Mouse (Mus musculus): ENCODE results near the gene Tph2. TPM values are rescaled to one million over a fixed set of nuclear protein-coding genes. Genes with fewer than 3 reads are reported as not detected.

Gene Tph2
- total RNA-seq, 2 experiments from 2014 or later, result not detected

DNA sequence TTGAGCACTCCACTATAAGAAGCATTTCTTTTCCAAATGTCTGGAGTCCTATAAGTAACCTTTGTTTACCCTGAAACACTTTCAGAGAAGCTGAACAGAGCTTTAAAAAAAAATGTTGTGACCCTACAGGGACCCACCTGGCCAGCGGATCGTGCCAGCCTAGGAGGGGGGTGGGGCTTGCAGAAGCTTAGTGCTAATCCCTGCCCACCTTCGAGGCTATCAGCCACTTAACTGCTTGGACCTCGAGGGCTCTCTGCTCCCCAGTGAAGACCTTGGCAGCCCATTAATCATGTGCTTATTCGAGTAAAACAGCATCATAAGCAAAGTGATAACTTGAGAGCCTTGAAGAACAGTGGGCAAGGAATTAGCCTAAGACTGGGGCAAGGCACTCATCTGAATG is 40.3 kb downstream of the Tph2 start:
- DNase-seq, result no peak
- intact Hi-C loops (cut with DNase I), result loop anchor here (10.0 kb wide), 1 partner anchor 130 kb away; no protein-coding TSS in a partner anchor

DNA sequence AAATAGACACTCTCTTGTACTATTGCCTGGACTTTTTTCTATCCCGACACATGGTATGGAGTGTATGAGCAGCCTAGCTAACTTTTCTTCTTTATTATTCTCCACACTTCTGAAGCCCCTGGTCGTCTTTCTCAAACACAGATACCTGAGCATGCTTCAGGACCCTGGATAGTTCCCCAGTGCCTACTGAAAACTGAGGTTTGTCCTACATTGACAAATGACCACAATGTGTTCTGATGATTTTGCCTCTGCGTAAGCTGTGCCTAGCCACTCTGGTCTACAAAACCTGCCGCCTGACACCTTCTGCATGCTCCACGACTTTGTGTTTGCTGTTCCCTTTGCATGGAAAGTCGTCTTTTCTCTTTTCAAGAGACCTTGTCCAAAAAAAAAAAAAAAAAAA is 41.2 kb downstream of the Tph2 start:
- intact Hi-C loops (cut with DNase I), result loop anchor here (10.0 kb wide), 1 partner anchor 129 kb away; no protein-coding TSS in a partner anchor
- DNase-seq, result no peak

DNA sequence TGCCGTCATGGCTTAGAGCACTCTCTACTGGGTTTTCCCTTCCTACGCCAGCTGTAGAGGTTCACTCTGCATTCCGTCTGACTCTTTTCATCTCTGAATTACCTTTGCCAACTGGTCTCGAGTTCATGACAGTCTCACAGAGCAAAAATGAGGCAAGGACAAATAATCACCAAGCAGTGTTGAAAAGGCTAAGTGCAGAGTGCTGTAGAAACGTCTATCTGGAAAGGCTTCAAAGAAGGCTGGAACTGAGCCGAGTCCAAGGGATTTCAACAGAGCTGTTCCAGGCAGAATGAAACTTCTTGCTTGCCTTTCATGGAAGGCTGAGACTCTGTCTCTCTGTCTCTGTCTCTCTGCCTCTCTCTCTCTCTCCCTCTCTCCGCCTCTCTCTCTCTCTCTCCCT is 47.8 kb downstream of the Tph2 start:
- intact Hi-C loops (cut with DNase I), result no loop called here
- DNase-seq, result no peak

DNA sequence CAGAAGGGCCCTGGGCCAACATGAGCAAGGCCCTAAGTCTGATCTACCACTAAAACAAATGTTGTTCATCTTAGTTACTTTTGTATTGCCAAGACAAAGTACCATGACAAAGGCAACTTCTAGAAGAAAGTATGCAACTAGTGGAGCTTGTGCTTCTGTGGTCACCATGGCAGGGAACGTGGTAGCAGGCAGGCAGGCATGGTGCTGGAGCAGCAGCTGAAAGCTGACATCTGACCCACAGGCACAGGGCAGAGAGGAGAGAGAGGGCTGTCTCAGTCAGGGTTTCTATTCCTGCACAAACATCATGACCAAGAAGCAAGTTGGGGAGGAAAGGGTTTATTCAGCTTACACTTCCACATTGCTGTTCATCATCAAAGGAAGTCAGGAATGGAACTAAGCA is 56.9 kb downstream of the Tph2 start:
- no peak for DNase-seq
- intact Hi-C loops (cut with DNase I), result no loop called here

DNA sequence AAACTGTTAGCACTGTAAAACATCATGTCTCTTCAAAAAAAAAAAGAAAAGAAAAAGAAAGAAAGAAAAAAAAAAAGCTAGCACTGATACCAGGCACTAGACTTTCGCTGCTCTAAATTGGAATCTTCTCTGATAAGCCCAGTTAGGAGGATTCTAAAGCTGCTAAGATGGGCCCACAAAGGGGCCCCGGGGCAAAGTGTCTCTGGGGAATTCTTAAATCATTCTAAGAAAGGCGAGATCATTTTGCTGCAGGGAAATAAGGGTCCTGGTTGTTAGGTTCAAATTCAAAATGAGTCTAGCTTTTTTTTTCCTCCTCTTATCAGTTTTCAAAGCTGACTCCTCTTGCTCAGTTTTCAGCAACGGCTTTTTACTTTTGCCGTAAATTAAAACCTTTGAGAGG is 59.3 kb downstream of the Tph2 start:
- no peak for DNase-seq
- intact Hi-C loops (cut with DNase I), result no loop called here

DNA sequence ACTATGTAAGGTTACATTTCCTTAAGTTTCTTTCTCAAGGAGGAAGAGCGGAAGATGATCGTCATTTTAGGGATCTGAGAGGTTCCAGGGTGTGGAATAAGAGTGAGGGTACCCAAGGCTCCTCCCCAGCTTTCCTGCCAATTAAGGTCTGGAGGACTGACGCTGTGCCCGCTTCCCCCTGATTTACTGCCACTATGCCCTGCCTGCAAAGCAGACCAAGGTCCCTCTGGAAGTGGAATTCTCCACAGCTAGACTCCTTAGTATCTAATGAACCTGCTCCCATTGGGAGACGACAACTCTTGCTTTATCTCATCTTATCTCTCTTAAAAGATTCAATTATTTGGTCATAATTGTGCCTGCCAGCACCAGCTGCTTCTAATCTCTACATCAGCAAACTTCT is 59.8 kb downstream of the Tph2 start:
- intact Hi-C loops (cut with DNase I), result no loop called here
- no peak for DNase-seq

DNA sequence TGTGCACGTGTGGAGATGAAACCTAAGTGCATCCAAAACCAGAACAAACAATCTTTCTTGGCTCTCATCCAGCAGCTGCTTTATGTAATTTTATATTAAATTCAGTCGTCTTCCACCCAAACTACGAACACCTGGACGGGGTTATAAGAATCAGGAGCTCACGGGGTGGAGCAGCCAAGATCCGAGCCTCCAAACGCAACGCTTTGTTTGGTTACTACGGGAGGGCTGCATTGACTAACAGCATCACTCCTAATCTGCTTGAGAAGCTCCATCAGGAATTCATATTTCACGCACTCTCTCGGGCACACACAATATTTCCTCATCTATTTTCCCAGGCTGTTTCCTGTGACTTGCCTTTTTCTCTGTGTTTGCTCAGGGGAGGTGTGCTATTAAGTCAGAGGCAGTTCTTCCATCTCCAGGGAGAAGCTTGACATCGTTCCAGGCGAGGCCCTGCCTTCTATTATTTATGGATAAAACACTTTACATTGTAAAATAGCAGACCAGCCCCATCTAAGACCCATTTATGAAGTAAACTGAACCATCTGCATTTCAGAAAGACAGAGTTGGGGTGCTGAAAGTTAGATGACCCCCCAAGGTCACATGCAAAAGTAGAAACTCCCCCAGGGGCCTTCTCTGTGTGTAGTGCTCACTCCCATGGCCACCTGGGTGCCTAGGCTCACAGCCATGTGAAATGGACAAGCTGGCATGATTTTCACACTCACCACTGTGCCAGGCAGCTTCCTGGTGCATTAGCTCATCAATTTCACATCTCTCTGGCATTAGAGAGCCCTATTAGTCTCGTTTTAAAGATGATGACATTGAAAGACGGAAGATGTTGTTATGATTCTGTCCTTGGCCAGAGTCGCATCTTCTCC is 76.9 kb downstream of the Tph2 start:
- intact Hi-C loops (cut with DNase I), result no loop called here
- no peak for DNase-seq

DNA sequence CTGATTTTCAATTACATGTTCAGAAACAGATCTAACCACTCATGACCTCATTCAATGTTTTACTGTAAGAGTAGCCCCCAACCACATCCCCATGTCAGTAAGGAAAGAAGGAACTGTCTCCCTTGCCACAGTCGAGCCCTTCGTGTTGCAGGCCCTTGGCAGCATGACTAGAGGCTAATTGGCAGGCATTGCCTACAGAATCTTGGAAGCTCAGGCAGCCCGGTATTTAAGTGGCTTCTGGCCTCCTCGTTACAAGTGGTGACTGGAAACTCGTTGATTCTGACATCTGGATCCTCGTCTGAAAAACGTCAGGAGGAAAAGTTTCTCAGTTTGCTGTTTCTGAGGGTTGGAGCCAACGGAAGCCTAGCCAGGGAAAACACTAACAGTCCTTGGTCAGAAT is 80.6 kb downstream of the Tph2 start:
- DNase-seq, result no peak

DNA sequence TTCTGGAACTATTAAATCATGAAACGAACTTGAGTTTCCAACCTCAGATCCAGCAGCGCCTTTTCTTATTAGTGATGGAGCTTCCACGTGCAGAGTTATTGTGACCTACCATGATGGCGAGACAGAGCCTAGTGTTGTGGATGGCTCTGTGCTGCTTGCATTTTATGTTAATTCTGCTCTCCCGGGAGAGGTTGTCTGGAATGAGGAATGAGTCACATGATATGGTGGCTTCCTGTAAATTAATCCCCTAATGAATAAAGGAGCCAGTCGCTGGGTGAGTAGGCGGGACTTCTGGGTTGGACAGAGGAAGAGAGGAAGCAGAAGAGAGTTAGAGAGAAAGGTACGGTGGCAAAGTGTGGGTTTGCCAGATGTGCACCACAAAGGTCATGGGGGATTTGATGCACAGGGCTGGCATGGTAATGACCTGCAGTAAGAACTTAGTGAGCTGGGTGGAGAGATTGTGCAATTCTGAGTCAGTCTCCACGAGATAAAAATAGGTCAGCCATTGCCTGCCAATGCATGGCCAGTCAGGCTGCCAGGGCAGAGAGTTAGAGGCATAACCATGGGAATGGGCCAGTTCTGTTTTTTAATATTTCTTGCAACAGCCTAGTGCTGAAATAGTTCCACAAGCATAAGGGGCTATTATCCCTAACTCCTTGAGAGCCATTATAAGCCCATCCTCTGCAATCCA is 84.8 kb downstream of the Tph2 start:
- intact Hi-C loops (cut with DNase I), result no loop called here
- DNase-seq, result no peak

More for the DNA sequence above, 80.6 kb downstream of the Tph2 start:
- intact Hi-C loops (cut with DNase I), result no loop called here

DNA sequence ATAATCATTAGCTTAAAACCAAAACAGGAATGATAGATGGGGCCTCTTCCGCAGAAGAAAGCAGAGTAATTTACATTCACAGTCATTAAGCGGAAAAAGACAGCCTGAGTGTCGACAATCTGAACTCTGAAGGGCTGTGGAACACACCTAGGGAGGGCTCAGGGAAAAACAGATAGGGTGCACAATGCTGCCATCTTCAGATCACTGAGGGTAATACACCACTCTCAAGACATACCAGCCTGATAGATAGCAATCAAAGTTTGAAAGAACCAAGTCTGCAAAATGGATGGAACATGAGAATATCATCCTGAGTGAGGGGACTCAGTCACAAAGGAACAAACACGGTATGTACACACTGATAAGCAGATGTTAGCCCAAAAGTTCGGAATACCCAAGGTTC is 87.7 kb downstream of the Tph2 start:
- no peak for DNase-seq
- intact Hi-C loops (cut with DNase I), result no loop called here

DNA sequence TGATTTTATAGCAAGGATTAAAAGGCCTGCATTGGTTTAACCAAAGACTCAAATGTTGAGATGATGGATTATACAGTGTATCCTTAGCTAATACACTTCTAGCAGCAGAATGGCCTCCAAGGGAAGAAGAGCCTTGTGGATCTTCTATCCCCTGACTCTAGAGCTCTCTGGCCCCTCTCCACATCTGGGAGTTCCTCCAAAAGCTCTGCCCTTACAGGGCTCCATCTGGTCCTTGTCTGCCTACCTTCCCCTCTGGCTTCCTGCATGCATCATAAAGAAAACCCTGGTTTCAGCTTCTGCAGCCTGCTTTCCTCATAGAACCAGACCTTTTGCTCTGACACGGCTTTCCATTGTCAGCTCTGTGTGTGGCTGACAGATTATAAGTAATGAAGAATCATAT is 88.6 kb downstream of the Tph2 start:
- intact Hi-C loops (cut with DNase I), result no loop called here
- no peak for DNase-seq

DNA sequence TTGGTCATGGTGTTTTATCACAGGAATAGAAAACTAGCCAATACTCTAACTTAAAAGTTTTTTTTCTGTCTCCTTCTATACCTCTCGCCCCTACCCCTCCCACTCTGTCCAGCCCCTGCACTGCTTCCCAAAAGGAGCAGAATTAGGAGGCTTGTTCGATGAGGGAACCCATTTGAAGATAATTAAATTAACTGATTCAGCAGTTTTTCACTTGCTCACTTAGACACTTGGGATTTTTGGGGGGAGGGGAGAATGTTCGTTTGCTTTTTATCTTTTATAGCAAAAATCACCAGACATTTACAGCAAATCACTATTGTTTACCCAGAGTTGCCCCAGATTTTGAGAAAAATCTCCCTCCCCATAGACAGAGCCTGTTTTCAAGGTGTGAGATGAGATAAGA is 106.6 kb downstream of the Tph2 start:
- intact Hi-C loops (cut with DNase I), result no loop called here
- DNase-seq, result no peak

DNA sequence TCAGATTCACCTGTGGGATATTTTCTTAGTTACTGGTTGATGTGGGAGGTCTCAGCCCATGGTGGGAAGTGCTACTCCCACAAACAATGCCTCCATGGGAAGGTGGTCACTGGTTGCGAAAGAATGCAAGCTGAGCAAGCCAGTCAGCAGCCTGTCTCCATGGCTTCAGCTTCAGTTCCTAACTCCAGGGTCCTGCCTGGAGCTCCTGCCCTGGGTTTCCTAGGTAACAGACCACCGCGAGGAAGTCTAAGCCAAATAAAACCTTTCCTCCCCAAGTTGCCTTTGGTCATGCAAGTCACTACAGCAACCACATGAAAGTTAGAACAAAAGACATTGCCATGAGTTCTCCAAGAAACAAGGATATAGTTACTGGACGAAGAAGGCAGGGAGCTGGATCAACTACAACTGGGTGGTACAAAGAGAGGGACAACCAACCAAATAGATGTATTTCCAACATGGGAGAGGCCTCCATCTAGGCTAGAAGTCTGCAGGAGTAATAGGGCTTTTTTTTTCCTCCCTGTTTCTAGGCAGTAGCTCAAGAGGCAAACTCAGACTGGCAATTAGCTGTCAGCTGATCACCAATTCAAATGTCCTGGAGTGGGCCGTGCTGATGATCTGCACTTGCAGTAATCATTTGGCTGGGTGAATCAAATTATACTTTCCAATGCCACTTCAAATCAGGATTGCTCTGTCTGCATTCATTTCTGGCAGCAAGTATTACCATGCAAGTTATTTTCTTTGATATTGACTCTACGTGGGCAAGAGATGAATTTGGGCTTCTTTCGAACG is 115.5 kb downstream of the Tph2 start:
- intact Hi-C loops (cut with DNase I), result no loop called here
- no peak for DNase-seq

DNA sequence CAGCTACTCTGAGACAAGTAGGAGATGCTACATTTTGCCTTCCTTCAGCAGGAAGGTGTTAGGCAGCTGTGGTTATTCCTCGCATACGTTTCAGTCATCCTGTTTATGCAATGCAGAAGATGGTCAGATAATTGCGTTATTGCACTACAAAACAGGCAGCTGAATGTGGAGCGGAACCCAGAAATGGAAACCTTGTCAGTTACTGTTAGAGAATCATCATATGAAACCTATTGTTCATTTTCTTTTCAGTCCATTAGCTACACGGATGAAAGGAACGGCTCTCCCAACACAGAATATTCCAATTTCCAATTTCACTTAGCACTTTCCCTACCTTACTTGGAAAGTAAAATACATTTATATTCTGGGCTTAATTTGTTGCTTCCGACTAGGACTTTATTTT is 120.9 kb downstream of the Tph2 start:
- DNase-seq, result no peak
- intact Hi-C loops (cut with DNase I), result no loop called here

DNA sequence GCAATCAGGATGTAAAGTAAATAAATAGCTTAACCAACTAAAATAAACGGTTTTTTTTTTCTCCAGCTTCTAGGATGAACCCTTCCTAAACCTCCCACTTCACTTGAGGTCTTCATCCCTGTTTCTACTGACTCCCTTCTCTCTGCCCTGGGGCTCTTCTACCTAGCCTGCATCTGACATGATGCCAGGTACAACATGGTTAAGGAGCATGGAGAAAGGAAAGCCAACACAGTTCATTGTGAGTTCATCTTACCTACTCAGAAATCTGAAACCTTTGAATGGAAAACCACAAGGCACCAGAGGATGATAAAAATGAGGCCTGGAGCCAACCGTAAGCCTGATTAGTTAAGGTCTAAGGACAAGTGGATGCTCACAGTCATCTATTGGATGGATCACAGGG is 123.3 kb downstream of the Tph2 start:
- intact Hi-C loops (cut with DNase I), result no loop called here
- DNase-seq, result no peak

DNA sequence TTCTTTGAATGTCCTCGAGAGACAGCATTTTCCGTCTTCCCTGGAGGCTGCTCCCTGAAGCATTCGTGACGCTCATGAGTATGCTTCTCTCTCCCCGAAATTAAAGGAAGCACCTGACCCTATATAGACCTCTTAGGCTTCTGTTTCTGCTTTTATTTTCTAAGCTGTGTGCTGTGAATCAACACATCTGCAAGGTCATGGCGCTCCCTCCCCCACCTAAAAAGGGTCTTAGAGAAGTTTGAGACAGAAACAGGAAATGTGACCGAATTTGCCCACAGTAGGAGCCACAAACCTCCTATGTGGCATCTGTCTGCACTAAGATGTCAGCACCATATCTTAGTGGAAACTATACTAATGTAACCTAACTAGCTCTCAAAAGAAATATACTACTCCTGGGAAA is 124.1 kb downstream of the Tph2 start:
- intact Hi-C loops (cut with DNase I), result no loop called here

DNA sequence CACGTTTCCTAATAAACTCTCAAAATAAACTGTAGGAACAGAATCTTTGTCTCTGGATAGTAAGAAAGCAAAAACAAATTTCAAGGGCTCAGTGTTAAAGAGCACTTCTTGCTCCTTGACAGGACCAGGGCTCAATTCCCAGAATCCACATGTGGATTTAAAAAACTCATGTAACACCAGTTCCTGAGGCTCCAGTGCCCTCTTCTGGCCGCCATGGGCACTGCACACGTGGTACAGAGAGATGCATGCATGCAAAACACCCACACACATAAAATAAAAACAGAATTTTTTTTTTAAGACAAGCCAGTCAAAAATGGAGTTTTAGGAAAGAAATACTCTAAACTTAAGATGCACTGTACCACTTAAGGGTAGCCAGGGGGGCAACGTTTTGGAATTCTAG is 133.2 kb downstream of the Tph2 start:
- no peak for DNase-seq

More for the DNA sequence above, 124.1 kb downstream of the Tph2 start:
- DNase-seq, result no peak

DNA sequence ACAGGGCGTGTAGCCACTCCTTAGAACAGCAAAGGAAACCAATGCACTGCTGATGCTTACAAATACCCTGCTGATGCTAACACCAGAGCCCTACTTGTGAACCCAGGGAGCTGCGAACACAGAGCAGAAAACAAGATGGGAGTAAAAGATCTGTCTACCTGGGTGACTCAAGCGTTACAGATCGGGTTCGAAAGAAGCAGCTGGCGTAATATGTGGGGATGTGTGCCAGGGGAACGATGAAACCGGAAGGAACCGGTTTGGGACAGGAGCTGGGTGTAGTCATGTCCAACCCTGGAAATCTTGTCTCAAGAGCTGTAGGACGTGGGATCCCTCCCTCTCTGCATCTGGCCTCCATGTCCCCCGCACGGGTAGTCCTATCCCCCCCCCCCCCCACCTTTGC is 134.1 kb downstream of the Tph2 start:
- intact Hi-C loops (cut with DNase I), result no loop called here
- DNase-seq, result no peak

More for the DNA sequence above, 133.2 kb downstream of the Tph2 start:
- intact Hi-C loops (cut with DNase I), result no loop called here

DNA sequence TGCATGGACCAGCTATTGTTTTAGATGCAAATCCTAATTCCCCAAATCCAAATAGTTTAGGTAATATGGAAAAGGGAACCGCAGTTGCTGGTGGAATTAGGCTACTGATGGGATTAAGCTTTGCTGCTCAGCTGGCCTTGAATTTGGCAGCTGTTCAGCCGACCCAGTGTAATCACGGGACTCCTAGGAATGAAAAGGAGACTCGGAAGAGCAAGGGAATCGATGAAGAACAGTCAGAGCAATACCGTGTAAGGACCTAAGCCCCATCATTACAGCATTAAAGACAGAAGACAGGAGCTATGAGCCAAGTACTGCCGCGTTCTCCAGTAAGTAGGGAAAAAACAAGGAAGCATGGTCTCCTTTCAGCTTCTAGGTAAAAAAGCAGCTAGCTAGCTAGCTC is 134.6 kb downstream of the Tph2 start:
- intact Hi-C loops (cut with DNase I), result no loop called here
- no peak for DNase-seq

DNA sequence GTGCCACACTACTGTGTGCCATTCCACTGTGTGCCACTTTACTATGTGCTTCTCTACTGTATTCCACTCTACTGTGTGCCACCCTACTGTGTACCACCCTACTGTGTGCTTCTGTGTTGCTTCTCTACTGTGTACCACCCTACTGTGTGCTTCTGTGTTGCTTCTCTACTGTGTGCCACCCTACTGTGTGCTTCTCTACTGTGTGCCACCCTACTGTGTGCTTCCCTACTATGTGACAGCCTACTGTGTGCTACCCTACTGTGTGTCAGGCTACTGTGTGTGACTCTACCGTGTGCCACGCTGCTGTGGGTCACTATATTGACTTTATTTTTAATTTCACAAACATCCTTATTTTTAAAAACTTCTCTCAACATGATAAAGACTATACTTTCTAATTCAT is 136.3 kb downstream of the Tph2 start:
- DNase-seq, result no peak
- intact Hi-C loops (cut with DNase I), result no loop called here

DNA sequence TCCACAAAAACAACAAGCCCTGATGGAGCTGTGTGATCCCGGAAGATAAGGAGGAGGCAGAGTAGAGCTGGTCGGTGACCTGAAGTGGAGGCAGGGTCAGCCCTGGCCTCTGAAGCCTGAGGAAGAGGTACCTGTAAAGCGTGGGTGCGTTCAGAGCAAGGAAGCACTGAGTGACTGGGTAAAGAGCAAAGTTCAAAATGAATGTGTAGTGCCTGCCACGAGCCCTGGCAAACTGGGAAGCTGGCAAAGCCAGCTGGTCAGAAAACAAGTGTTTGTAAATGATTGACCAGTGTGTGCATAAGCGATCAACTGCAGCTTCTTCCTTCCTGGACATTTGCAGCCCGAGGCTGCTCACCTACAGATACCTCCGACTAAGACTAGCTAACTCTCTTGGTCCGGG is 149.1 kb downstream of the Tph2 start:
- intact Hi-C loops (cut with DNase I), result no loop called here
- no peak for DNase-seq
